Mouse (Mus musculus): ENCODE measurements at regions not wholly inside any gene's neighbourhood (a gene's known extent, or its start where the extent isn't known, plus 50 kb on each side); places are given as distances from the start of the nearest gene placed in this dataset.

DNA sequence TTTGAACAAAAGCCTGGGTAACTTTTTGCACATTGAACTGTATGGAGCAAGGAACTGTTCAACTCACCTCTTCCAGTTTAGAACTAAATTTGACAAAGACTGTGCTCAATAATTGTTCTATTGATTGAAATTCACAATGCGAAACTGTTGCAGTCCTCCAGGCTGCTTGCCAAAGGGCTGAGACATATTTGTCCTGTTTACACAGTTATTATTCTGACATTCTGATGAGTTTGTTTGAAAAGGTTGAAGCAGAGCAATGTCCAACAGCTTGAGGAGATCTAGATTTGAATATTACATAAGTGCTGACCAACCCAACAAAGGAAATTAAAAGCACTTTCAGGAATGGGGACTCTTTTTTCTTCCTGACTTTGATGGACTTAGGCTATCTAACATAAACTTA is 110.2 kb upstream of the Ahi1 start:
- no peak for TF ChIP-seq CTCF (conservative IDR thresholded peaks at IDR 0.05 in 1 of 2, IDR thresholded peaks at IDR 0.05 in 1 of 2; ENCODE audit: low read depth in 2 of 2, low read length in 2 of 2)
- TF ChIP-seq POLR2AphosphoS2 (IDR thresholded peaks at IDR 0.05; ENCODE audit: low read depth, low read length) = no peak
- no peak for TF ChIP-seq JUND (conservative IDR thresholded peaks at IDR 0.05; ENCODE audit: low read depth, low read length)
- no peak for TF ChIP-seq POLR2A (IDR thresholded peaks at IDR 0.05; ENCODE audit: low read depth, low read length)
- no peak for TF ChIP-seq ZC3H11A (IDR thresholded peaks at IDR 0.05; ENCODE audit: low read depth, low read length)
- TF ChIP-seq TBP (conservative IDR thresholded peaks at IDR 0.05; ENCODE audit: low read depth, low read length) = no peak
- no peak for TF ChIP-seq USF2 (conservative IDR thresholded peaks at IDR 0.05; ENCODE audit: low read depth, low read length)
- TF ChIP-seq CHD2 (IDR thresholded peaks at IDR 0.05; ENCODE audit: low read length) = no peak
- TF ChIP-seq MAZ (IDR thresholded peaks at IDR 0.05; ENCODE audit: low read depth, low read length) = no peak
- no peak for TF ChIP-seq USF1 (IDR thresholded peaks at IDR 0.05; ENCODE audit: low read depth, low read length)
